Mouse (Mus musculus) midbrain, embryonic 16.5 days (tissue): ENCODE data around the gene Prr12. TPM values are rescaled to one million over a fixed set of nuclear protein-coding genes. Genes with fewer than 3 reads are reported as not detected.

Source experiments
- ATAC-seq: fragments of 200-750 bp; cut with Nextera tagmentation; 2 replicates; pipeline ENCODE4 v1.8.0; 2017; ENCODE audit warnings: moderate TSS enrichment
- H3K27ac ChIP-seq: fragments of 300-500 bp; sonication (generic); 2 replicates; pipeline ENCODE4 v1.5.1; 2014; ENCODE audit warnings: mild to moderate bottlenecking, low read length, mixed read lengths
- H3K27me3 ChIP-seq: fragments of 300-500 bp; sonication (generic); 2 replicates; pipeline ENCODE4 v1.6.1; 2014; ENCODE audit warnings: low read depth, low read length, mixed read lengths; ENCODE audit not compliant: control insufficient read depth, insufficient read depth
- H3K36me3 ChIP-seq: fragments of 300-500 bp; sonication (generic); 2 replicates; pipeline ENCODE4 v1.6.1; 2014; ENCODE audit warnings: mild to moderate bottlenecking, low read length, moderate library complexity, mixed read lengths; ENCODE audit not compliant: control insufficient read depth, insufficient read depth
- H3K4me1 ChIP-seq: fragments of 300-500 bp; sonication (generic); 2 replicates; pipeline ENCODE4 v1.6.1; 2014; ENCODE audit warnings: mild to moderate bottlenecking, low read length, mixed read lengths; ENCODE audit not compliant: control insufficient read depth, insufficient read depth
- H3K4me2 ChIP-seq: fragments of 300-500 bp; sonication (generic); 2 replicates; pipeline ENCODE4 v1.6.1; 2014; ENCODE audit warnings: mild to moderate bottlenecking, low read length, mixed read lengths
- H3K4me3 ChIP-seq: fragments of 300-500 bp; sonication (generic); 2 replicates; pipeline ENCODE4 v1.5.1; 2014; ENCODE audit warnings: low read depth, mild to moderate bottlenecking, low read length, moderate library complexity, mixed read lengths
- H3K9ac ChIP-seq: fragments of 300-500 bp; sonication (generic); 2 replicates; pipeline ENCODE4 v1.6.1; 2014; ENCODE audit warnings: low read depth, low read length, mixed read lengths
- H3K9me3 ChIP-seq: fragments of 300-500 bp; sonication (generic); replicated peaks from 2 replicates; pipeline ENCODE4 v1.6.1; 2014; ENCODE audit warnings: mild to moderate bottlenecking, low read length, mixed read lengths; ENCODE audit not compliant: control insufficient read depth, poor library complexity, severe bottlenecking
- WGBS: fragments of 180-500 bp; shearing (Covaris S2); extraction: QIAGEN DNeasy Blood & Tissue Kit; methylation state at CpG from one replicate; pipeline ENCODE4 v1.1.7; 2014; 5-methylcytosine and 5-hydroxymethylcytosine counted together
- microRNA-seq: library from miRNA; unstranded; fragments of <30 nt; microRNA quantifications from one replicate; pipeline ENCODE4, GENCODE M21; 2017
- polyA plus RNA-seq: library from polyadenylated mRNA; unstranded; fragments of >200 nt; fragmentation: Nextera tagmentation; extraction: Ambion mirVana; gene quantifications from 2 replicates; pipeline ENCODE4 v1.2.1, GENCODE M21; 2015

Prr12 gene
- polyA plus RNA-seq, 1 experiment from 2014 or later = 13.6 TPM

- H3K27ac ChIP-seq = no peak overlapping the region
- 99% methylated on average over 3 of the region's 3 CpGs for WGBS
- peaks cover 42% of the 10 kb centered on the region for H3K36me3 ChIP-seq
- no peaks in the 10 kb centered on the region for H3K27me3 ChIP-seq
- no peak overlapping the region for H3K4me3 ChIP-seq
- H3K9me3 ChIP-seq = no peaks in the 10 kb centered on the region
- H3K9ac ChIP-seq = no peak overlapping the region
- no peak for ATAC-seq
- H3K4me1 ChIP-seq = peaks cover 11% of the 10 kb centered on the region
- H3K4me2 ChIP-seq = no peak overlapping the region
These were observed 74.4 kb downstream of the Prr12 start for GRCm38 (mm10) chr7:44978300-44978699.

Small RNAs within 50 kb of the gene (microRNA-seq; reads per million reads assigned to microRNA genes)
- 1.2 reads per million for gene Mir7054

Other genes with a start within 250 kb of the Prr12 start
- gene Nup62, start 236.8 kb downstream of the Prr12 start, polyA plus RNA-seq = 43.6 and 45.9 TPM in 2 replicates
- gene Il4i1, start 236.5 kb downstream of the Prr12 start, polyA plus RNA-seq = 0.57 and 1.0 TPM in 2 replicates
- 2.5 and 3.0 TPM in 2 replicates for gene Atf5, start 236.2 kb downstream of the Prr12 start, polyA plus RNA-seq
- gene Akt1s1, start 203.9 kb downstream of the Prr12 start, polyA plus RNA-seq = 82.2 and 83.2 TPM in 2 replicates
- 118 and 123 TPM in 2 replicates for gene Tbc1d17, start 203.8 kb downstream of the Prr12 start, polyA plus RNA-seq
- 27.9 and 30.4 TPM in 2 replicates for gene Pnkp, start 195.7 kb downstream of the Prr12 start, polyA plus RNA-seq
- 419 and 448 TPM in 2 replicates for gene Ptov1, start 183.1 kb downstream of the Prr12 start, polyA plus RNA-seq
- 153 and 158 TPM in 2 replicates for gene Med25, start 160.2 kb downstream of the Prr12 start, polyA plus RNA-seq
- gene Fuz, start 156.8 kb downstream of the Prr12 start, polyA plus RNA-seq = 20.0 and 22.3 TPM in 2 replicates
- 122 and 136 TPM in 2 replicates for gene Ap2a1, start 123.4 kb downstream of the Prr12 start, polyA plus RNA-seq
- gene Tsks, start 109.7 kb downstream of the Prr12 start, polyA plus RNA-seq = 0.10 and 0.25 TPM in 2 replicates
- gene Cpt1c, start 78.0 kb downstream of the Prr12 start, polyA plus RNA-seq = 58.4 and 63.1 TPM in 2 replicates
- gene Prmt1, start 66.3 kb downstream of the Prr12 start, polyA plus RNA-seq = 671 and 697 TPM in 2 replicates
- gene Irf3, start 55.2 kb downstream of the Prr12 start, polyA plus RNA-seq = 52.3 and 53.6 TPM in 2 replicates
- gene Bcl2l12, start 54.2 kb downstream of the Prr12 start, polyA plus RNA-seq = 7.0 and 8.3 TPM in 2 replicates
- 42.4 and 47.8 TPM in 2 replicates for gene Scaf1, start 36.5 kb downstream of the Prr12 start, polyA plus RNA-seq
- 12.2 and 12.4 TPM in 2 replicates for gene Rras, start 34.9 kb downstream of the Prr12 start, polyA plus RNA-seq
- 64.1 and 67.7 TPM in 2 replicates for gene Nosip, start 9.5 kb upstream of the Prr12 start, polyA plus RNA-seq
- gene Prrg2, start 9.8 kb upstream of the Prr12 start, polyA plus RNA-seq = 12.5 and 13.6 TPM in 2 replicates
- 43.5 and 47.8 TPM in 2 replicates for gene Rcn3, start 39.3 kb upstream of the Prr12 start, polyA plus RNA-seq
- 22.7 and 27.9 TPM in 2 replicates for gene Fcgrt, start 51.0 kb upstream of the Prr12 start, polyA plus RNA-seq
- 657 and 700 TPM in 2 replicates for gene Rps11, start 71.6 kb upstream of the Prr12 start, polyA plus RNA-seq
- gene Rpl13a, start 75.9 kb upstream of the Prr12 start, polyA plus RNA-seq = 602 and 620 TPM in 2 replicates
- gene Gm45713, start 83.3 kb upstream of the Prr12 start, polyA plus RNA-seq = 0.41 TPM in 1 of 2 replicates, not detected in the other
- gene Flt3l, start 83.6 kb upstream of the Prr12 start, polyA plus RNA-seq = 1.5 and 2.2 TPM in 2 replicates
- 89.9 and 91.9 TPM in 2 replicates for gene Pih1d1, start 101.4 kb upstream of the Prr12 start, polyA plus RNA-seq
- 13.7 and 18.2 TPM in 2 replicates for gene Aldh16a1, start 101.7 kb upstream of the Prr12 start, polyA plus RNA-seq
- 0.55 and 1.1 TPM in 2 replicates for gene Slc17a7, start 111.1 kb upstream of the Prr12 start, polyA plus RNA-seq
- not detected in 2 replicates for gene Gfy, start 126.7 kb upstream of the Prr12 start, polyA plus RNA-seq
- gene Pth2, start 128.1 kb upstream of the Prr12 start, polyA plus RNA-seq = 1.1 and 1.2 TPM in 2 replicates
- 0.45 and 0.53 TPM in 2 replicates for gene Ccdc155, start 152.0 kb upstream of the Prr12 start, polyA plus RNA-seq
- 6.2 and 10.5 TPM in 2 replicates for gene Dkkl1, start 159.3 kb upstream of the Prr12 start, polyA plus RNA-seq
- gene Tead2, start 162.9 kb upstream of the Prr12 start, polyA plus RNA-seq = 30.5 and 39.5 TPM in 2 replicates
- gene Cd37, start 186.2 kb upstream of the Prr12 start, polyA plus RNA-seq = 1.3 and 1.4 TPM in 2 replicates
- 0.93 and 1.2 TPM in 2 replicates for gene Slc6a16, start 188.2 kb upstream of the Prr12 start, polyA plus RNA-seq
- not detected in 2 replicates for gene Slc6a21, start 224.6 kb upstream of the Prr12 start, polyA plus RNA-seq